Mouse (Mus musculus) WW6 (cell line): ENCODE measurements around the gene Tmem44.
A peak's percentile ranks its signal among the peaks of the same experiment; 100 is the strongest.

Experiments
- DNase-seq: peaks from one replicate; pipeline ENCODE4 v3.0.0-alpha.2; 2013; ENCODE audit warnings: low read depth, low spot score

The Tmem44 gene

DNA sequence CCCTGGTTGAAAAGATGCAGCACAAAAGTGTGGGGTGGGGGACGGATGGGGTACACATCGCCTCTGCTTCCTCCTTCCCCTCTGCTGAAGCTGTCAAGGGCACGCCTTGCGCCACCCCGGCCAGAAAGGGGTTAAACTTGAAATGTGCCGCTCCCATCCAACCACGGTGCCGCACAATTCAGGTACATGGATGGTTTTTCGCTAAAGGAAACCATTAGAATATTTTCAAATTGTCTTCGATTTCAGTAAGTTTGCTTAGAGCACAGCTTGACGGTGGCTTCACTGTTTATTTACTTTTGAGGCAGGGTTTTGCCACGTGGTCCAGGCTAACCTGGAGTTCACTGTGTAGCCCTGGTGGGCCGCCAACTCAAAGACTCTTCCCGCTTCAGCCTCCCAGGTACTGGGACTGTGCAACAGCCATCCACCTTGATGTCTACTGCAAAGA, at the start of gene Tmem44:
TSS of gene Tmem44 (minus strand) at position 95 of the 445 bp plus-strand sequence.
- DNase-seq = peak; percentile 39

GRCm38 (mm10) chr16:30599491-30600268, 49.0 kb upstream of the Tmem44 start, which contains the start of gene Fam43a:
Fam43a (plus strand) TSS chr16:30599723.
- peak; percentile 85 for DNase-seq

GRCm38 (mm10) chr16:30596959-30597681, 46.5 kb upstream of the Tmem44 start:
- no peak for DNase-seq

GRCm38 (mm10) chr16:30595835-30596557, 45.4 kb upstream of the Tmem44 start:
- no peak for DNase-seq

GRCm38 (mm10) chr16:30595356-30595755, 44.7 kb upstream of the Tmem44 start:
- DNase-seq = no peak

DNA sequence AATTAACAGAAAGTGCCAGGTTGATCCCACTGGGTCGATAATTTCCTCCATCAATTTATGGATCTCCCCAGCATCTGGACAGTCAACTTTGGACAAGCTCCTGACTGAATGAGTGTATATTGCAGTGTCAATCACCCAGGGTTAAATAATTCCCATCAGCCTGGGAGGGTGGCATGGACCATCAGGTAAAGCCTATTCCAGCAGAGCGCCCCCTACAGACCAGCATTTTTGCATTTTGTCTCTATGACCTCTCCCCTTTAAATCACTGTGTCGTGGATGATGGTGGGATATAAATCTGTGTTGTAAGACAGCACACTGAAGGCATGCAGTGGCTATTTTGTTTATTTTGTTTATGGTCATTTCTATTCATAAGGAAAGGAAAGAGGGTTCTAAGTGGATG, 41.3 kb upstream of the Tmem44 start:
- DNase-seq = no peak

GRCm38 (mm10) chr16:30590264-30591209, 39.9 kb upstream of the Tmem44 start:
- no peak for DNase-seq

- DNase-seq = peak; percentile 81
Measured at GRCm38 (mm10) chr16:30587494-30588327, 37.1 kb upstream of the Tmem44 start, which contains the start of gene Lsg1. Lsg1 (minus strand) TSS chr16:30587592.

DNA sequence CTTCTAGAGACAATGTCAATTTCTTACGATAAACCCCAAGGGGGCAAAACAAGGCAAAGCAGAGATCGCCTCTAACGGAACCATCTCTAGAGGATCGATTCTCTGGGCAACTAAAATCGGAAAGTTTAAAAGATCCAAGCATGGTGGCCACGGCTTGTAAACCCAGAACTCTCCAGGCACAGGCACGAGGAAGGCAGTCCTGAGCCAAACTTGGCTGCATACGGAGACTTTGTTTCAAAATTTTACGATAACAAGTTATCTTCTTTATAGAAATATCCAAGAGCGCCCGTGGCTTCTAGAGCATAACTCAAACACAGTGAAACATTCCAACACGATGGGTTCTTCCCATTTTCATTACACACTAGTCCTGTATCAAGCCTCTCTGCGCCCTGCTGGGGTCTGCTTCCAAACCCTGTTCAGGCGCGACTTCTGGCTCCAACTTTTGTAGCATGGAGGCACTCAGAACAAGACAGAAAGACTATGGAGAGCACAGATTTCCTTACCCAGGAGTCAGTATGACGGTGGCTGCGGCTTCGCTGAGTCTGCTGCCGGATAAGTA, 36.4 kb upstream of the Tmem44 start:
- no peak for DNase-seq

GRCm38 (mm10) chr16:30580765-30581164, 30.1 kb upstream of the Tmem44 start:
- DNase-seq = no peak

- no peak for DNase-seq
Measured at GRCm38 (mm10) chr16:30576392-30576791, 25.8 kb upstream of the Tmem44 start.

- no peak for DNase-seq
Measured at GRCm38 (mm10) chr16:30575815-30576214, 25.2 kb upstream of the Tmem44 start.

DNA sequence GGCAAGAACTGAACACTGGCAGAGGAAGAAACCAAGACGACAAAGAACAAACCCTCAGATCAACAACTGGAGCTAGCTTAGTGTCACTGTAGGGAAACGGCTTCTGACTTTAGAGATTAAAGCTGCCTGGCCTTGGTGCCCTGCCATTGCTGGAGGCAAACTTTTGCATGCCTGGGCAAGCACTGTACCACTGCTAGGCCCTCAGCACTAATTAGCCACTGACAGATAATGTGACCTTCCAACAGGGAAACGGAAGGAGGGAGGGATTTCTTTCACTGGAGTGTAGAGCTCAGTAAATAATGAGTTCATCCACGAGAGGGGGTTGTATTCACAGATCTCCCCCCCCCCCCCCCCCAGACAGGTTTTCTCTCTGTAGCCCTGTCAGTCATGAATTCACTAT, 21.6 kb upstream of the Tmem44 start:
- no peak for DNase-seq

GRCm38 (mm10) chr16:30571378-30571777, 20.7 kb upstream of the Tmem44 start:
- no peak for DNase-seq

DNA sequence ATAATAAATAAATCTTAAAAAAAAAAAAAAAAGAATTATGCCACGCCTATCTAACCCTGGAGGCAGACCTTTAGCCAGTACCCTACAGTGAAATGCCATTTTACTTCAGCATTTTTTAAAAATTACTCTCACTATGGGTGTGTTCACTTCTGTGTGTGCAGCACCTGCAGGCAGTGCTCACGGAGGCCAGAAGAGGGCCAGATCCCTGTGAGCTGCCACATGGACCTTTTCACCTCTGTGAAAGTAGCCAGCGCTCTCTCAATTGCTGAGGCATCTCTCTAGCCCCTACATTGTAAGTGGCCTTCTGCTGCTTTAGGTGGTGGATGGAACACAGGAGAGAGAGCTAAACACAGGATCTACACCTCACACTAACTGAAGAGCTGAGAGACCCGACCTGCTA, 19.5 kb upstream of the Tmem44 start:
- DNase-seq = no peak

GRCm38 (mm10) chr16:30565631-30566030, 15.0 kb upstream of the Tmem44 start:
- no peak for DNase-seq

DNA sequence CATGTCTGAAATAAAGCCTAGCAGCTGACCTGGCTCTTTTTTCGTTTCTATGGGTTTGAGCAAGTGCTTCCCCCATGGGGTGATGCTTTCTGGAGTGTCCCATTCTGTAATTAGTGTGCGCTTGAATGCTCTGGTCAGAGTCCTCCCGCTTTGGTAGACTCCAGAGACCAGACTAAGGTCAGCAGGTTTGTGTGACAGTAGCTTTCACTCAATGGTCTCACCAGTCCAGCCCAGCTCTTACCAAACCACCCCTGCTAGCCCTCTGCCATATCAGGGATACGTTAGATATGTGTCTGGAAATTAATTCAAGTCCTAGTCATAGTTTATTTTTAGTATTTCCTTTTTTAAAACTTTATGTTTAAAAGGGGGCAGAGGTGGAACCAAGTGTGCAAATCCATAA, 10.0 kb upstream of the Tmem44 start:
- no peak for DNase-seq

- no peak for DNase-seq
Measured at GRCm38 (mm10) chr16:30559312-30559992, 8.8 kb upstream of the Tmem44 start.

- no peak for DNase-seq
Measured at GRCm38 (mm10) chr16:30554109-30554508, 3.5 kb upstream of the Tmem44 start.
